Mouse (Mus musculus): ENCODE measurements around the gene Drd4.

The Drd4 gene

DNA sequence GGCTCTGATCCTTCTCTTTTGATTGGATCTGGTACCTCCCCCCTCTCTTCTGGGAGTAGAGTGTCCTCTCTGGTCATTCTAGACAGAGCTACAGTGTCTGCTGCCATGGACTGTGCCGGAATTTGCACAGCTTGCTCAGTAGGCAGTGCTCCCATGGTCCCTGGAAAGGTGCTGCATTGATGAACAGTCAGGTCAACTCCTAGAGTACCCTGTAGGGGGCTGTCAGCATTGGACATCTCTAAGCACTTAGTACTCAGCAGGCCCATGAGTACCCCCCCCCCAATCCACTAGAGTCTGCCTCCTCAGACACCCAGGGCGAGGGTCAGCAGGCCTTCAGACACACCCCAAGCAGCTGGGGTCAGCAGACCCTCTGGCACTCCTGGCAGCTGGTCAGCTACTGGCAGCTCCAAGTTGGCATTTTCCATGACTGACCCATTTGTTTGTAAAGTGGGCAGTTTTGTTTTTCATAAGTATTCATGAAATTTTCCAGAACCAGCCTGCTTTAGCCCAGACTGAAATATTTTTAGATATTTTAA, 43.3 kb downstream of the Drd4 start:
- no peak for DNase-seq (ENCODE audit: low spot score)

DNA sequence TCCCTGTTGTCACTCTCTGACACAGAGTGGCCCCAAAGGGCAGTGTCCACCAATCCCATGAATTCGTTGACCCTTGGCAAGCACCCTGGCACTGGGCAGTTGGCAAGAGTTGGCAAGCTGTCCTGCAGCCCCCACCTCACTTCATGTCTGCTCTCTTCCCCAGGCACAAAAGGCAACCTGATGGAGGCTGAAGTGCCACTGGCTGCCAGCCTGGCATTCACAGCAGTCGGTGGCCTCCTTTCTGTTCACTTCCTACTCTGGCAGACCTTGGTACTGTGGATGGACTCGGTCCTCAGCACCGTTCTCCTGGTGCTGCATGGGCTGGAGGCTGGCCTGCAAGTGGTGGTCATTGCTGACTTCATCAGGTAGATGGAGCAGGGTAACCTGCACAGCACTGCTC, 43.9 kb downstream of the Drd4 start:
- DNase-seq (ENCODE audit: low spot score): no peak

DNA sequence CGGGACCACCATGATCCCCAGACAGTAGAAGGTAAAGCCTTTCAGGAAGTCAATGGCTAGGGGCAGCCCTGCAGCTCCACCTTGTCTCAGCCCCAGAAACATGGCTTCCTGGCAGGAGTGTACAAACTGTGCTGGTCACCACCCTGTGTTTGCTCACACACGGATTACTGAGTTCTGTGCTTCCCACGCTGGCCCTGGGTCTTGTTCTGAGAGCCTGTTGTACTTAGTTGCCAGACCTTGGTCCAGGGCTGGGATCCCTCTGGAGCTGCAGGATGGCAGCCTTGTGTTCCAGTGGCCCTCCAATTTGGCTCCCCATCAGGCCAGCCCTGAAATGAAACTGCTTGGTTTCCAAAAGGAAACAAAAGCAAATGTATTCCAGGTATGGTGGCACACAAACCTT, 44.5 kb downstream of the Drd4 start:
- no peak for DNase-seq (ENCODE audit: low spot score)

DNA sequence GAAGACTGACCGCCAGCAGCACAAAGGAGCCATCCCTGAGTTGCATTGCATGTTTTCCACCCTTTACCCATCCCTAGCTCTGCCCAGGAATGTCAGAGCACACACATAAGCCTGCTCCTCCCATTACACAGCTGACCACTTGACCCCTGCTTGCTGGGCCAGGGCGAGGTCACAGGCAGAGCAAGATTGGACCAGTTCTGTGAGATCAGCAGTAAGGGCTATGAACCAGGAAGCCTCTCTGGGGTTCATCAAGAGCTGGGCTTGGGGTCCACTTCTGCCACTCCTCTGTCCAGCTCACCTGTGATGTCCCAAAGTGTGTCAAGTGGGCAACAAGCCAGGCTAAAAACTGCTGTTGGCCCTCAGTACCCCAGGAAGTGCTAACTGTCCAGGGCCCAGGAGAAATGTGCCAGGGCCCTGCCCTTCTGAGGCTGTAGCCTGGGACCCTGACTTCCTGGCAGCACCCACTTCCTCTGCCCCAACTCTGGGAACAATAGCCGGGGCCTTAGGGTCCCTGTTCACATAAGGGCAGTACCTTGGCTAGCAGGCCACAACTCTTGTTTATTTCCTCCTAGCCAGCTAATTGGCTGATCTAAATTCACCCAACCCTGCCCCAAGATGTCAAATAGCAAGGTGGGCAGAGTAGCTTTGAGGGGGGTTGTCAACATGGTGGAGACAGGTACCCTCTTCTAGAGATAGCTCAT, 46.1 kb downstream of the Drd4 start:
- DNase-seq (ENCODE audit: low spot score): no peak

DNA sequence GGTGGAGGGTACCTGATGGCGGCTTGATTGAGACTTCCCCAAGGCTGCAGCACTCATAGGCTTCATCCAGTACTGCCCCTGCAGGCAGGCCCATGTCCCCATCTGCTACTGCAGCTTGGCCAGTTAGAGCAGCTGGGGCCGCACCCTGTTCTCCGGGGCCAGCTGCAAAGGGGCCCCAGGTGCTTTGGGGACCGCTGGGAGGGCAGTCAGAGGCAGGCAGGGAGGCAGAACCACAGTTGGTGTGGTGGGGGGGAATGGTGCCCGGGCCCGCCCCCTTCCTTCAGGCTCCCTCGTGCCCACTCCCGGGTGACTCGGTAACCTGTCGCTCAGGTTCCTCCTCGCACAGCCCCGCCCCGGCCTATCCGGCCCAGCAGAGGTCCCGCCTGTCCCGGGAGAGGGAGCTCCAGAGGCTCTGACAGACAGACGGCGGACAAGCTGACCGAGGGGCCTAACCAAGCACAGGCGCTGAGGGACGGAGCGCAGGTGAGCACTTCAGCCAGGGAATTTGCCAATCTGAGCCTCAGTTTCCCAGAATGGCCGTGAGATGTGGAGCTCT, 46.8 kb downstream of the Drd4 start, which contains the start of gene Eps8l2:
Gene Eps8l2, plus strand, starts transcription at position 305 of the 556 bp plus-strand sequence.
- DNase-seq (ENCODE audit: low spot score): peak; percentile 58

DNA sequence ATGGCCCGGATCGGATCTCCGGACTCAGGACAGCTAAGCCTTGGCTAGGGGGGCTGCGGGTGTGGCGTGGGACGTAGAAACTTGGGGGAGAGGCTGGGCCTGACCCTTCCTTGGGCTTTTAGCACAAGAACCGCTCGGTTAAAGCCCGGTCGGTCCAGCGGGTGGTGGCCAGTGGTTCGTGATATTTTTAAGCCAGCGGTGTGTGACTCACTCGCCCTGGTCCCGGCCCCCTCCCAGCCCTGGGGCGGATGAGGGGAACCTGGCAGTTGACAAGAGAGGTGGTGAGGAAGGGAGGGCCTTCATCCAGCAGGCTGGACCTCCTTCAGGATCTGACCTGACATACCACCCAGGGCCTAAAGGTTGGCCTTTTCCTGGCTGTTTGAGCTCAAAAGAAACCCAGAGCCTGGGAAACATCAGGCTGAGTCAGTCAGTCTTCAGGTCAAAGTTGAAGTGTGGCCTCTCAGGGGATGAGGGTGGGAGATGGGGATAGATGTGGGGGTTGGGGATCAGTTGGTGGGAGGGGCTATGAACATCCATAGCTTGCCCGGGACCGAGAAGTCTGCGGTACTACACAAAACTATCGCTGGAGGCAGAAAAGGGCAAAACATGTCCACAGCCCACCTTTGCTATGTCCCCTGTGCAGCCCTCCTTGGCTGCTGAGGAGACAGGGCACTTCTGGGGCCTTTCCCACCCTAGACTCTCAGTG, 47.6 kb downstream of the Drd4 start:
- DNase-seq (ENCODE audit: low spot score): no peak

DNA sequence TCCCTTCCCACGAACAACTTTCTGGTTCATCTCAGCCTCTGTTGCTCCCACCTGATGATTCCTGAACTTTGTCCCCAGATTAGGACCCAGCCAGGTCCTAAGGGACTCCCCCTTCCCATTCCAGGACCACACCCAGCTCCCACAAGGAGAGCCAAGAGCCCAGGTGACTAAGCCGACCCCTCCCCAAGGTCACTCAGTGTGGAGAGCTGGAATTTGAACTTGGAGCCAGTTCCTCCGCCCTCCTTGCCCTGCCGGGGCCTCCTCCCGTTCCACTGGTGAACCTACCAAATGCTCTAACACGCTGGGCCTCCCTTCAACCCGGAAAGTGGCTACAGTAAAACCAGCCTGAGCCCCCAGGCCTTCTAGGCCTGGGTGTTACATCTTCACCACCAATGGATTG, 48.2 kb downstream of the Drd4 start:
- DNase-seq (ENCODE audit: low spot score): no peak

DNA sequence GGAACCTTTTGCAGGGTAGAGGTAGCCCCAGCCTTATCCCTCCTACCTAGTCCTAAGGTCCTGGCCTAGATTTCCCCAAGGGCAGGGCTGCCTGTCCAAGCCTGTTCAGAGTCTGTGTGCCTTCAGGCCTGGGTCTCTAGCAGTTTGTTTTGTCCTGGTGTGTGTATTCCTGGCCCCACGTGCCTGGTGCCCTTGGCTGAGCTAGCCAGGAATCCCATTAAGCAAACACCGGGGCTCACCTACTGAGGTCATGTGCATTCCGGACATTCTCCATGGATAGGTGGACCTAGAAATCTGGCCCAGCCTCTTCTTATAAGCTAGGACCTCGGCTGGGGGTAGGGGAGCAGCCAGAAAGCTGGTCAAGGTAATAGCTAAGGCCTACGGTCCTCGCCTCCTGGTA, 48.7 kb downstream of the Drd4 start:
- DNase-seq (ENCODE audit: low spot score): no peak

DNA sequence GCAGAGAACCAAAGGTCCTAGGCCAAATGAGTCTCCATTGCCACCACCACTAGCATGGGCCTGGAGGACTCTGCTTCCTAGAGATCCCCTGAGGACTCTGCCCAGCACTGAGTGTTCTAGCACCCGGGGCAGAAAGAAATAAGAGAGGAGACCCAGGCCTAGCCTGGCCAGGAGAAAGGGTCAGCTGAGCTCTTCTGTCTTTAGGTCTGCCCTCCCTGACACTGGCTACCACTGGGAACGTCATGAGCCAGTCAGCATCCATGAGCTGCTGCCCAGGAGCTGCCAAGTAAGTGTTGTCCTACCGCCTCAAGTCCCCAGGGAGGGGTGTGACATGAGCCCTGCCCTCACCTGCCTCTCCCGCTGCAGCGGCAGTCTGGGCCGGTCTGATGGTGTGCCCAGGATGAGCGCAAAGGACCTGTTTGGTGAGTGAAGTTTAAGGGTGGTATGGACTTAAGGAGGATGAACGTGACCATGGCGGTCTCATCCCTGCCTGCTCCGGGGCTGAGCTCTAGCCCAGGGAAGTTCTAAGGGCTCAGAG, 50.0 kb downstream of the Drd4 start:
- DNase-seq (ENCODE audit: low spot score): no peak

DNA sequence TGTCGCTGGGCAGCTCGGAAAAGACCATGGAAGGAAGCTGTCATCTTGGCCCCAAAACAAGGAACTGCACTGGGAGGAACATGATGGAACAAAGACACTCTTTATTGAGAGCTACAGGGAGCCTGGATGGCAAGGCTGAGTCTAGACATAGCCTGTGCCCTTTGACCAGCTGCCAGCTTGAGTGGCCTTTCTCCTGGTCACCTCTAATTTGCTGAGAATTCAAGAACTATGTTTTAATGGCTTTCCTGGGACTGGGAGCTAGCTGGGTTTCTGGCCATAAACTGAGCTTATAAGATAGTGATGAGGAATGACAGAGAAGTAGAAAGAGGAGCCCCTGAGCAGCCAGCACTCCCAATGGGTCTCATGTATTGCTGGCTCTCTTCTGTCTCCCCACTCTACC, 51.4 kb downstream of the Drd4 start:
- DNase-seq (ENCODE audit: low spot score): no peak

DNA sequence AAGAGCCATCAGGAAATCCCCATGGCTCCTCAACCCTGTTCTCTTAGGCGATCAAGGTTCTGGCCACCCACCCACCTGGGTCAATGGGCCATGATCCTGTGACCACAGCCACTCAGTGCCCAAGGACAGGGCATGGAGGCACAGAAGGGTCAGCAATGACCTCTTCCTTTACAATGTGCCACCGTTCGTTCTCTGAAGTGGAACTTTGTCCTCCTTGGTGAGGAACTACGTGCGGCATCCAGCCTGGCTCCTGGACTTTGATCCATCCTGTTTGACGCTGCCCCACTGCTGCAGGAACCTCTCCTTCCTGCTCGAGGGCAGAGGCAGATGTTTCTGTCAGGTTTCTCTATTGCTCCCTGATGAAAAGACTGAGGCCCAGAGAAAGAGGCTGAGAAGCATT, 51.9 kb downstream of the Drd4 start:
- no peak for DNase-seq (ENCODE audit: low spot score)

DNA sequence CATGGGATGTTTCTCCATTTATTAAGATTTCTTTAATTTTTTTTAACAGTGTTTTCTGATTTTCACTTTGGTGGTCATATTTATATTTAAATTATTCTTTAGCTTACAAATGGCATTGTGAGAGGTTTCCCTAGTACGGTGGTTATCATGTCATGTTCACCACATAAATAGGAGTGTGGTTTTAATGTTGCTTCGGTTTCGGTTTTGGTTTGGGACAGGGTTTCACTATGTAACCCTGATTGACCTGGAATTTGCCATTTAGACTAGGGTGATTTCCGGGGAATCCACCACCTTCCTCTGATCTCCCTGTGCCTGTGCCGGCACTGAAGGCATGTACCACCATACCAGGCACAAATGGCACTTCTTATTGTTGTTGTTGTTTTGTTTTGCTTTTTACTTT, 53.0 kb downstream of the Drd4 start:
- no peak for DNase-seq (ENCODE audit: low spot score)

Data from ovary, postnatal 36 days (tissue).